Mouse (Mus musculus) cerebral cortex, adult 2 months (tissue): ENCODE data around the gene Gm29276.

Experiments used
- WGBS: fragments of 180-500 bp; shearing (Covaris S2); methylation state at CpG from one replicate; pipeline ENCODE4 v1.1.7; 2018; 5-methylcytosine and 5-hydroxymethylcytosine counted together

Gene Gm29276

GRCm38 (mm10) chrY:42582150-42582549 is at the start of gene Gm29276:
Gm29276 (minus strand) TSS chrY:42582250.
- 100% methylated on average over 1 of the region's 7 CpGs for WGBS
